Mouse (Mus musculus): ENCODE measurements around the gene Vil1.

The Vil1 gene

GRCm38 (mm10) chr1:74415143-74415542 is 6.0 kb downstream of the Vil1 start:
- peak; percentile 48 for DNase-seq

GRCm38 (mm10) chr1:74418747-74419439 is 9.7 kb downstream of the Vil1 start:
- no peak for DNase-seq

DNA sequence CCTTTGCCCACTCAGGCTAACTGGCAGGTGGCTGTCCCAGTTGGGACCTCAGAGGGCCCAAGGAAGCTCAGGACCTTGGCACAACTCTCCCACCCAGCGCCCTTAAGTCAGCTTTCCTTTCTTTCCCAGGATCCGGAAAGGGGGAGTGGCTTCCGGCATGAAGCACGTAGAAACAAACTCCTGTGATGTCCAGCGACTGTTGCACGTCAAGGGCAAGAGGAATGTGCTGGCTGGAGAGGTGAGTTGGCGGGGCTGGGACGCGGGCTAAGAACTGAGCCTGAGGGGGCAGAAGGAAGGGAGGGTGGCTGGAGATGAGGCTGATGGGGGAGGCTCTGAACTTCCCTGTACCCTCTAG is 10.2 kb downstream of the Vil1 start:
- DNase-seq: no peak

GRCm38 (mm10) chr1:74423147-74423546 is 14.0 kb downstream of the Vil1 start:
- no peak for DNase-seq

- no peak for DNase-seq
These were observed 16.7 kb downstream of the Vil1 start for GRCm38 (mm10) chr1:74425845-74426244.

DNA sequence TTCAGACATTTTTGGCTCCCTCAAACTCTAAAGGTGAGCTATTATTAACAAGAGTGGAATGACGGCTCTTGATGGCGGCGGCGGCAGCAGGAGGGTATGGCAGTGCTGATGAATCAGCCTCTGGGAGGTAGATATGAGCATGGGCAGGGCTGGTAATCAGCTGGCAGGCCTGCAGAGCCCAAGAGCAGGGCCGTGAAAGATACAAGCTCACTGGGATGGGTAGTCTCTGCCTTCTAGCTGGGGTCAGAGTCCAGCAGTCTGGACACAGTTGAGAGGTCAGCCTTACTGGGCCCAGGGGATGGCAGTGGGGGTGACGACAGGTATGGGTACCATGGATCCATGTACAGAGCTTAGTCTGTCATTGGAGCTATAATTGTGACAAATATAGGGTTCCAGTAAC is 24.0 kb downstream of the Vil1 start:
- DNase-seq: no peak

- no peak for DNase-seq
These were observed 25.4 kb downstream of the Vil1 start for GRCm38 (mm10) chr1:74434596-74434995.

- DNase-seq: no peak
These were observed 26.4 kb downstream of the Vil1 start for GRCm38 (mm10) chr1:74435563-74435962.

DNA sequence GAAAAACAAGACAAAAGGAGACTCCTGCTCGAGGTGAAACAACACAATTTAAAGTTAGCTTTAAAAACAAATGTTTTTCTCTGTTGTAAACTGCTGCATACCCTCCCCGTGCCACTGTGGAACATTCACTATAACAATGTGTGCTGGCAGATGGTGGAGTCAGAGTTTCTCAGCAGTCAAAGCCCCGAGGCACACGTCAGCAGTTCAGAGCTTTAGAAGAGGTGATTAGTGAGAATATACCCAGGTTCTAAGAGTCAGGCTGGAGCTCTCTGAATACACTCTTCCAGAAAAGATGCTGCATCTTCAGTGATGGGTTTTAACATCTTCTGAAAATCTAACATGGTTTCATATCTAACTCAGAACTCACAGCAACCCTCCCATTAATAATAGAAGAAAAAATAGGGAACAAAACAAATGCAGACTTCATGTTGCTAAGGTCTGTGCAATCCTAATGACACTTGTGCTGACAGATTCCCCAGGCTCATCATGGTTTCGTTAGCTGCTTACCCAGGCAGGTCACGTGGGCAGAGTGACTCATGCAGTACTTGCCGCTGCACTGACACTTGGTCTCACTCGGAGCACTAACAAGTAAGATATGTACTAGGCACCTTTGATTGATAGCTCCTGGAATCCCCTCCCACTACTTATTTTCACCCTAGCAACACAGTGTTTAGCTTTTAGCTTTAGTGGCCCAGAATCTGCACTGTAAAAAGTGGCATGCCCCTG is 28.7 kb downstream of the Vil1 start:
- DNase-seq: no peak

DNA sequence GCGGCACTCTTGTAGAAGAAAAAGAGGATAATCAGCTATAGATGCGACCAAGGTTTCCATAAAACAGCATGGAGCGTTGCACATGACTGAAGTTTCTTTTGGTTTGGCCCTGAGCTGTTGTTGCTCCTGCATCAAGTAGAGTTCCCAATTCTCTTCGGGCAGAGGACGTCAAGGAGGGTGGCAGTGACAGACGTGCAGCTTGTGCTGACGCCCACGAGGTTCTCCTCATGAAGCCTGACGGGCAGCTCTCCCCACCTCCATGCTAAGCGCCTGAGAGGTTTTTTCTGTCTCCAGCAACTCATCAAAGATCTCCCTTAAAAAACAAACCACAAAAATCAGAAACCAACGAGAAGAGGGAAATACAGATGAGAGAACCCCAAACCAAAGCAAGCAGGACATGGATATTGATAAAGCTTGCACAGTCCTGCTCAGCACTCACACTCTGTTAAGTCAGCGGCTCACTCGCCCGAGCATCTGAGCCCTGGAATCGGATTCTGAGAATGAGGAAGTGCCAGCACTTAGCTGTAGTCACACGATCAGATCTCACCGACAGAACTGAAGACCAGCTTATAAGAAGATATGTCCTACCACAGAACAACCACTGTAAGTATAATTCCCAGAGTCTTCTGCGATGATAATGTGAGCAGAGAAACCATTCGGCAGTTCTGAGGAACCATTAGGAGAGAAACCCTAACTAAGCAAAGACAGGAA is 30.1 kb downstream of the Vil1 start:
- no peak for DNase-seq

DNA sequence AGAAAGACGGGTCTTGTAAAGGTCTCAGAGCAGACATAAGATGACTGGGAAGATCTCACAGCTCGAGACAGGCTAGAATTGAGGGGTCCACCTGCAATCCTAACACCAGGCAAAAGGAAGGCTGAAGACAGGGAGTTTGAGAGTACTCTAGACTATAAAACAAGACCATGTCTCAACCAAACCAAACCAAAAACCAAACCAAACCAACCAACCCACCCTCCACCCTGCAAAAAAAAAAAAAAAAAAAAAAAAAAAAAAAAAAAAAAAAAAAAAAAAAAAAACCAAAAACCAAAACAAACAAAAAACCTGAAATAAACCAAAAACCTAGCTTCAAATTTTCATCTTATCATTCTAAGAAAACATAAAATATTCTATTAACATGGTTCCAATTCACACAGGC is 35.4 kb downstream of the Vil1 start:
- DNase-seq: no peak

DNA sequence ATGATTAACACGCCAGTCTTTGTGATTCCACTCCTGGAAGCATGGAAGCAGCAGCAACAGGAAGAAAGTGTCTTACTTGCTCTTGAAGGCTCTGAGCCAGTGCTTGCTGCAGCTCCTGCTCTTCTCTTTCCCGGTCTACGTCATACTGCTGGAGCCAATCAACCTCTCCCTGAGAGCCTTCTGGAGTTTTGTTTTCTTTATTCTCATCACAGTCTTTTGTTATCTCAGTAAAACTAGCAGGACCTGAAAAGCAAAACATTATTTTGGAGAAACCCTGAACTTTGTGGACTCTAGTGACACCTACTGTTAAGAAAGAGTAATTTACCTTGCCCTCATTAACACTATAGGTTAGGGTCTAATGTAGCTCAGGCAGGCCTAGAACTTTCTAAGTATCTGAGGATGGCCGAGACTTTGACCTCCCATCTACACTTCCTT is 43.5 kb downstream of the Vil1 start:
- DNase-seq: no peak

DNA sequence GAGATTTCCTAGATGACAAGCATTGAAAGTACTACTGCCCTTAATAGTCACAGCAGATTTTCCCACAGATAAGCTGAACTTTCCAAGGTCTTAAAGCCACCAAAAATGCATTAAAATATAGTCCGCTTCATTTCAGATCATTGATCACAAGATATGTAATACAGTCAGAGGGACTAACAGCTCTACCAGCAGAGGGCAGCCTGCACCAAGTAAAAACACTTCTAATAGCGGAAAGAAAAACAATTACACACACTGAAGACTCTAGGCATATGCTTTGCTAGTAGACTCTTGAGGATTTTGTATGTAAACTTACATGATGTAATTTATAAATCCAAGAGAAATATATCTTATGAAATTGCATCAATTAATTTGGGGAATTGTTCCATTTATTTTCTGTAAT is 51.1 kb downstream of the Vil1 start:
- peak; percentile 8 for DNase-seq

Measured in cerebellum, adult 11-12 months (tissue).